Mouse (Mus musculus) erythroblast, embryonic 14.5 days (primary cell): ENCODE measurements around the gene Lin28b.

Experiments
- GATA1 ChIP-seq: IDR thresholded peaks from 2 replicates; pipeline ENCODE4 v1.6.1; 2012; ENCODE audit warnings: low read length, inconsistent platforms, mixed read lengths
- TAL1 ChIP-seq: IDR thresholded peaks from 3 replicates; pipeline ENCODE4 v1.6.1; 2012; ENCODE audit warnings: low read length, inconsistent platforms, mixed read lengths

- no peak for TF ChIP-seq GATA1
- no peak for TF ChIP-seq TAL1
Measured at GRCm38 (mm10) chr10:45399702-45400243, 86.4 kb downstream of the Lin28b start.
